Mouse (Mus musculus): Measurements from ENCODE around the gene Sec16a. TPM values are rescaled to one million over a fixed set of nuclear protein-coding genes. Genes with fewer than 3 reads are reported as not detected.
"Not testable (repeated sequence)": the region's sequence is repeated elsewhere in the genome, so short reads cannot be mapped to it uniquely, and the experiment has no call there.

Gene Sec16a
- total RNA-seq, 2 experiments from 2014 or later = 47.2 to 48.3 TPM

DNA sequence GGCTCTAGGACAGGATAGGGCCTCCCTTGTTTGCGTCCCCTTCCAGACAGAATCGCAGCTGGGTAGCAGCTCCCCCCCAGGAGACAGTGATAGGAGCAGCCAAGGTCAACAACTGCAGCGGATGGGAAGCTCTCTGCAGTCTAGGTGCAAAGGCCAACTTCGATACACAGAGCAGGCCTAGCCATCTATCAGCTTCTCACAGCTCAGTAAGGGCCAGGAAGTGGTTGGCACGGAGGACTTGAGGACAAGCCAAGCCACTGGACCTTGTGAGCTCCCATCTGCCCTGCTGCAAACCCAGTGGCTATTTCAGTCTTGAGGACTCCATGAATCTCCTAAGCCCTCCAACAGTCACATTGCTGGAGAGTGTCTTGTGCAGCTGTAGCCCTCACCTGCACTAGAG lies 45.4 kb downstream of the Sec16a start:
- no peak for DNase-seq (ENCODE audit: low spot score in 2 of 2)

- no peak for DNase-seq (ENCODE audit: low spot score in 2 of 2)
Measured at GRCm38 (mm10) chr2:26398978-26399377, 46.0 kb downstream of the Sec16a start.

DNA sequence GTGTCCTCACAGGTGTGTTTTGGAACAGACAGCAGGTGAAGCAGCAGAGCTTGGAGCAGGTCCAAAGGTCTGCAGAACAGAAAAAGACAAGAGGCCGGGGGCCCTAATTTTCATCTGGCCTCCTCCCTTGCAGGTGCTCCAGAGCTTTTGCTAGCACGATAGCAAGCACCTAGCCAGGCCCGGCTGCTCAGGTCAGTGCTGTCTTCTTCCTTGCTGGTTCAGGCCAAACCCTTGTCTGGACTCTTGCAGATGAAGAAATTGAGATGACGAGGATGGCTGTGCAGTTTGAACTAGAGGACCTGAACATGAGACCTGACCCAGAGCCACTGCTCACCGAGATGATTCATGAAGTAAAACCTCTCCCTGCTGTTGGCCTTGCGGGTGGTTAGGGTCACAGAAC lies 53.4 kb downstream of the Sec16a start:
- DNase-seq (ENCODE audit: low spot score in 2 of 2) = no peak

GRCm38 (mm10) chr2:26390954-26391353 lies 54.1 kb downstream of the Sec16a start:
- DNase-seq (ENCODE audit: low spot score in 2 of 2) = no peak

DNA sequence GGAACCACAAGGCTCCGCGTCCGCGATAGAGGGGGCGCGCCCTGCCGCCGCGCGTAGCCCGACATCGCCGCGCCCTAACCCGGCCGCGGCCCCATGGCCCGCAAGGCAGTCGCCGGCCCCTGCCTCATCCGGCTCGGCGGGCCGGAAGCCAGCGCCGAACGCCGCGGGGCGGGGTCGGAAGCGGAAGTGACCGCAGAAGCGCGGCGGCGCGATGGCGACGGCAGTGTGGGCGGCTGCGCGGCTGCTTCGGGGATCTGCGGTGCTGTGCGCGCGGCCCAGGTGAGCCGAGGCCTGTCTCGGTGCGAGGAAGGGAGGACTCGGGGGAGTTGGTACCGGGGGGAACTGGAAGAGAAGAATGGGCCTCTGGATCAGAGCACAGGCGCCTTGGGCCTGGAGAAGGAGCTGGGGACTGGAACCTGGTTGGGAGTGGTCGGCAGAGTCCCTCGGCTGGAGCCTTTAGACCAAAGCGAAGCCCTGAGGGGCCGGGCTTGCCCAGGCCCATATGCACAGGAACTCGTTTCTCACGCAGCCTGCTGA lies 55.8 kb downstream of the Sec16a start, which contains the start of the genes Entr1 and Pmpca:
TSS of gene Entr1 (minus strand) at position 163 of the 537 bp plus-strand sequence.
TSS of gene Pmpca (plus strand) at position 186 of the 537 bp plus-strand sequence.
- DNase-seq (ENCODE audit: low spot score in 2 of 2) = peak; percentile 77 to 86

- DNase-seq (ENCODE audit: low spot score in 2 of 2) = no peak
Measured at GRCm38 (mm10) chr2:26388682-26389153, 56.3 kb downstream of the Sec16a start.

DNA sequence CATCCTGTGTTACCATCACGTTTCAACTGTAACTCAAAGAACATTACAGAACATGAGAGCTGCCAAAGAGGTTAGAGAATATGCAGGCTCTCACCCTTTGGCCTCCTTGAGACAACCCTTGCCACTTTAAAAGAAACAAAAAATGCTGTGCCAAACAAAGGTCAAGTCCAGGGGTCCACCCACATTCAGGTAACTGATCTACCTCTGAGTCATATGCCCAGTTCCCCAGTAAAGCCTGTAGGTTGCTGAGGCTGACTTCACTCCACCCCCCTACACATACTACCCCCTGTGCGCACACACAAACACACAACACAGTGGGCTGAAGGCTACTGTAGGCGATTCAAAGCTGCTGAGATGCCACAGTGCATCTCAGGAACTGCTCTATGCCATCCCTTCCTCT lies 57.3 kb downstream of the Sec16a start:
- DNase-seq (ENCODE audit: low spot score in 2 of 2) = no peak

DNA sequence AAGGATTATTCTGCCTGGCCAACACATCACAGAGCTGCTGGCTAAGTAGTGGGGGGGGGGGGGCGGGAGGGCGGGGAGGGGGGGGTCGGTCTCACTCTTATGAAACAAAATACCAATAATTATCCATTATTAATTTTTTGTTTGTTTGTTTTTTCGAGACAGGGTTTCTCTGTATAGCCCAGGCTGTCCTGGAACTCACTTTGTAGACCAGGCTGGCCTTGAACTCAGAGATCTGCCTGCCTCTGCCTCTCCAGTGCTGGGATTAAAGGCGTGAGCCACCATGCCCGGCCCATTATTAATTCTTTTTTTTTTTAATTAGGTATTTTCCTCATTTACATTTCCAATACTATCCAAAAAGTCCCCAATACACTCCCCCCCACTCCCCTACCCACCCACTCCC lies 64.1 kb downstream of the Sec16a start:
- not testable (repeated sequence) for DNase-seq (ENCODE audit: low spot score in 2 of 2)

DNA sequence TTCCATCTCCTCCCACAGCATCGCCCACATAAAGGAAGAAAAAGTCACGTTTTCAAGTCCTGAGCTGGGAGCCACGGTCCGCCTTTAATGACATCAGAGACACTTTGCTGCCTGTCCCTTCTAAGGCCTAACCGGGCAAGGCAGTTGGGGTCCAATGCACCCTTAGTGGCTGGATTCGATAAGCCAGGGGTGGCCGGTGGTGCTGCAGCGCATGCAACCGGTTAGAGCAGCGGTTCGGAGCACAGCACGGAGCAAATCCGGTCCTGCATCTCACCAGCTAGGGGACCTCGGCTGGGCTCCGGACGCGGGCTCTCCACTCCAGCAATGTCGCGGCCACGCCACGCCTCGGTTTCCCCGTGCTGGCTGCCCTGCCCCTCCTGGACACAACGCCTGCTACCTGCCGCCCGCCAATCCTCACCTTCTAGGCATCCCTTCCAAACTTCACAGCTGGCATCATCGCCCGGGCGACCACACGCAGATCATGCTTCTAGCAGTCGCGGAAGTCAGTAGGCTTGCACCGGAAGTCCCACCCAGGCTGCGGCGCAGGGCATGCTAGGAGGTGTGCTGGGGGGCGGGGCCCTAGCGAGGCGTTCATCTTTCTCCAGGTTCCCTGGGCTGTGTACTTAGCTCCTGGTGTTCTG lies 64.8 kb downstream of the Sec16a start, which contains the start of gene Snapc4:
TSS of gene Snapc4 (minus strand) at position 523 of the 641 bp plus-strand sequence.
- DNase-seq (ENCODE audit: low spot score in 2 of 2) = peak; percentile 66 to 87

DNA sequence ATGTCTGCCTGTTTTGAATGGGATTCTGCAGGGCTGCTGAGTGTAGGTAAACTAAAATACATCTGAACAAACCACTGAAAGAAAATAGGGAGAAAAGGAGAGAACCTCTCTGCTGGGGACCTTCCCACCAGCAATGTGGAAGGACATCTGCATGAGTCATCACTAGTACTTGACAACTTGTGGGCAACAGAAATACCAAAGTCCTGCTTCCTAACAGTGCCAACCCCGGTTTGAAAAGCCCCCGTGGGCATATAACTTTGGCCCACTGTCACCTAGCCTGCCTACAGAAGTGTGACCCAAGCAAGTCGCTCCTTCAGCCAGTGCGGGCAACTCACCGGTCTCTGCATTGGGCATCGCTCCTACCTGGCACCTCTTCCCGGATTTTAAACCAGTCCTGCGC lies 72.6 kb downstream of the Sec16a start:
- no peak for DNase-seq (ENCODE audit: low spot score in 2 of 2)

- DNase-seq (ENCODE audit: low spot score in 2 of 2) = no peak
Measured at GRCm38 (mm10) chr2:26368572-26368971, 76.4 kb downstream of the Sec16a start.

DNA sequence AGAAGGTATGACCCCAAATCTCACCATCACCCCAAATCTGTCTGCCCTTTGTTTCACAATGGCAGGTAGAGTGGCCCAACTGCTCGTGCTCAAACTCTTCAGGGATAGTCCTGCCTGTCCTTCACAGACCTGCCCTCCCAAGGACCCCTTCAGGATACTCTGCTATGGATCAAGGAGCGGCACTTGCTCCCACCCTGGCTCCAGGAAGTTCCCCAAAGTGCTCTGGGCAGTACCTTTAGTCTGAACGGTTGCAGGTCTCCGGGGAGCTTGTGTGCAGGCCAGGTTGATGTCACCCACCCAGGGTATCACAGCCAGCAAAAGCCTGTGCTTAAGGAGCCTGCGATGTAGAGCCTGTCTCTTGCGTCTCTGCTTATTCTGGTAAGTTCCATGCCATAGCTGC lies 77.1 kb downstream of the Sec16a start:
- DNase-seq (ENCODE audit: low spot score in 2 of 2) = no peak

- DNase-seq (ENCODE audit: low spot score in 2 of 2) = no peak
Measured at GRCm38 (mm10) chr2:26364738-26365465, 80.1 kb downstream of the Sec16a start.

- DNase-seq (ENCODE audit: low spot score in 2 of 2) = no peak
Measured at GRCm38 (mm10) chr2:26363481-26363880, 81.5 kb downstream of the Sec16a start.

DNA sequence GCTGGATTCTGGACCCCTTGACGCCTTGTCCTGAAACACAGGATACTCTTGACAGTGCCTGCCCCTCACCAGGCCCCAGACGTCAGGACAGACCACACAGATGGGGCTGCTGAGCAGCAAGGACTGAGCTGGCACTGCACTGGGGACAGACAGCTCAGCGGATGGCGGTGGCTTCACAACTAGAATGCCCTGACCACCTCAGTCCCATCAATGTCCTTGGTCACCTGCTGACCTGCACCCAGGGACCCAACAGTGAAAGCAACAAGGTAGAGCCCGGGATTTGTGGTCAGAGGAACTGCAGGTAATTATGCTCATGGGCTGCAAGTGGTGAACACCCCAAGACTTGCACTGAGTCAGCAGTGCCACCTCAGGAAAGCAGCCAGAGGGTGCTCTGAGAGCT lies 82.0 kb downstream of the Sec16a start:
- no peak for DNase-seq (ENCODE audit: low spot score in 2 of 2)

GRCm38 (mm10) chr2:26360772-26361171 lies 84.2 kb downstream of the Sec16a start, which contains the start of gene Card9:
TSS of gene Card9 (minus strand) at chr2:26360918.
- DNase-seq (ENCODE audit: low spot score in 2 of 2) = no peak

GRCm38 (mm10) chr2:26359983-26360382 lies 85.0 kb downstream of the Sec16a start:
- DNase-seq (ENCODE audit: low spot score in 2 of 2) = no peak

Small RNA genes within 50 kb of the gene (microRNA-seq; reads per million reads assigned to microRNA genes)
- 0.68 to 4.2 reads per million in 2 experiments for gene Mir6996

Other genes with a start within 250 kb of the Sec16a start
- not detected for gene Lhx3, start 236.9 kb downstream of the Sec16a start, total RNA-seq (2021)
- 10 to 100 TPM; 20.8 to 21.8 TPM for gene Qsox2, start 207.7 kb downstream of the Sec16a start, total RNA-seq (2021)
- gene Ccdc187, start 150.7 kb downstream of the Sec16a start, total RNA-seq (2021) = 1 to 10 TPM in 1 of 2 experiments, under 1 TPM in 1; 0.60 to 1.2 TPM
- gene Gpsm1, start 129.7 kb downstream of the Sec16a start, total RNA-seq (2021) = 10 to 100 TPM; 48.4 to 57.6 TPM
- 10 to 100 TPM; 25.9 TPM for gene Dnlz, start 93.1 kb downstream of the Sec16a start, total RNA-seq (2021)
- 1 to 10 TPM; 2.5 to 2.6 TPM for gene Card9, start 84.3 kb downstream of the Sec16a start, total RNA-seq (2021)
- 10 to 100 TPM; 58.4 to 84.5 TPM for gene Snapc4, start 64.6 kb downstream of the Sec16a start, total RNA-seq (2021)
- gene Entr1, start 55.9 kb downstream of the Sec16a start, total RNA-seq (2021) = 100 to 1,000 TPM; 154 to 168 TPM
- 100 to 1,000 TPM; 108 to 113 TPM for gene Pmpca, start 55.9 kb downstream of the Sec16a start, total RNA-seq (2021)
- gene Inpp5e, start 36.0 kb downstream of the Sec16a start, total RNA-seq (2021) = 10 to 100 TPM; 22.0 to 22.6 TPM
- gene Notch1, start 71.4 kb upstream of the Sec16a start, total RNA-seq (2021) = 10 to 100 TPM; 35.4 to 45.2 TPM
- 10 to 100 TPM; 80.2 to 84.1 TPM for gene Egfl7, start 134.8 kb upstream of the Sec16a start, total RNA-seq (2021)
- gene Gm20532, start 141.4 kb upstream of the Sec16a start, total RNA-seq (2021) = not detected
- gene Agpat2, start 159.2 kb upstream of the Sec16a start, total RNA-seq (2021) = 1 to 10 TPM; 1.2 to 1.9 TPM
- gene Fam69b, start 183.2 kb upstream of the Sec16a start, total RNA-seq (2021) = 10 to 100 TPM; 73.3 to 76.4 TPM
- gene Lcn4, start 226.1 kb upstream of the Sec16a start, total RNA-seq (2021) = not detected

Data from layer of hippocampus, postnatal 14 days (tissue).